Mouse (Mus musculus) megakaryocyte, embryonic 14.5 days (primary cell): ENCODE measurements around the gene Flt1.

Experiments
- FLI1 ChIP-seq: IDR thresholded peaks from 2 replicates; pipeline ENCODE4 v1.6.1; 2012; ENCODE audit warnings: low read length, inconsistent platforms, mixed read lengths
- GATA1 ChIP-seq: IDR thresholded peaks from 3 replicates; pipeline ENCODE4 v1.6.1; 2012; ENCODE audit warnings: mixed read lengths, low read length, inconsistent platforms, borderline replicate concordance

DNA sequence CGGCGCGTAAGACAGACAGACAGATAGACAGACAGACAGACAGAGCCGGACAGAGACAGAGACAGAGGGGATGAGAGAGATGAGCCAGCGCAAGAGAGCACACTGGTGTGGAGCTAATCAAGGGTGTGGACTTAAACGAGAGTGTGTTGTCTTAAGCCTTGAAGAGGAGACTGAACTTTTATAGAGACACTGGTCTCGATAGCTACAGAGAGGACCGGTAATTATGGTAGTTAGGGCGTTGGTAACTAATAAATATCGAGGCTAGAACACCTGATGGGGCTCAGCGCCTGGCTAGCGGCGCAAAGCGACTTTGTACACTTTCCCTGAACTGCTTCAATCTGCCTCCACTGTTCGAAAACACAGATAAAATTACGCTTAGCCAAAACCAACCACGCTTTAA is 2.0 kb downstream of the Flt1 start:
- no peak for TF ChIP-seq GATA1
- TF ChIP-seq FLI1, result no peak
